Mouse (Mus musculus): ENCODE measurements around the gene Fkrp. TPM values are rescaled to one million over a fixed set of nuclear protein-coding genes. Genes with fewer than 3 reads are reported as not detected.

Gene Fkrp
- polyA plus RNA-seq, 1 experiment = 24.5 TPM

DNA sequence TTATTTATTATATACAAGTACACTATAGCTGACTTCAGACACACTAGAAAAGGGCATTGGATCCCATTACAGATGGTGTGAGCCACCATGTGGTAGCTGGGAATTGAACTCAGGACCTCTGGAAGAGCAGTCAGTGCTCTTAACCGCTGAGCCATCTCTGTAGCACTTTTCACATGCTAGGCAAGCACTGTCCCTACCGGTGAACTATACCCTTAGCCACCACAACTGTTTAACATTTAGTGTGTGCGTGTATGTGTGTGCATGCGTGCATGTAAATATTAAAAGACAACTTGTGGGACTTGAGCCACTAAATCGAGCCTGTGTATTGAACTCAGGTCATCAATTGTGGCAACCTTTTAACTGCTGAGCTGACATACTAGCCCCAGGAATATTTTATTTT is 30.2 kb upstream of the Fkrp start:
- 90% methylated on average over 5 of the region's 5 CpGs for WGBS
- no peaks in the 10 kb centered on the region for H3K27me3 ChIP-seq (ENCODE audit: control insufficient read depth, insufficient read depth, low read length)

DNA sequence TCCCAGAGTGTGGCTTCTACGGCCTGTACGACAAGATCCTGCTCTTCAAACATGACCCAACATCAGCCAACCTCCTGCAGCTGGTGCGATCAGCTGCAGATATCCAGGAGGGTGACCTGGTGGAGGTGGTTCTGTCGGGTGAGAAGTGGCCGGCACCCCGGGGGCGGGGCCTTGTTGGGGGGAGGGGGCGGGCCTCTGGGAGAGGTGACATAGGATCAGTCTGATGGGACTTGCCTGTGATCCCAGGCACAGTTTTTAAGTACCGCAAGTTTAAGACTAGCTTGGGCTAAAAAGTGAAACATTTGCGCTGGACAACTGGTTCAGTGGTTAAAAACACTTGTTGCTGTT is 29.3 kb upstream of the Fkrp start:
- TF ChIP-seq POLR2A (IDR thresholded peaks at IDR 0.05; ENCODE audit: low read depth, low read length) (no peak), CTCF (IDR thresholded peaks at IDR 0.05; ENCODE audit: extremely low read depth, insufficient read length, insufficient replicate concordance, low read depth, low read length) (no peak)
- H3K4me1 ChIP-seq (ENCODE audit: control insufficient read depth, insufficient read depth, insufficient read length, low read length) = peaks cover 22% of the 10 kb centered on the region
- peak overlapping the region; percentile 81 for H3K4me3 ChIP-seq (ENCODE audit: low read depth, low read length)
- H3K36me3 ChIP-seq (ENCODE audit: control insufficient read depth, insufficient read depth, low read length) = peaks cover 27% of the 10 kb centered on the region
- H3K27me3 ChIP-seq (ENCODE audit: control insufficient read depth, insufficient read depth, low read length) = no peaks in the 10 kb centered on the region
- WGBS = 26% methylated on average over 10 of the region's 10 CpGs
- peak overlapping the region; percentile 92 for H3K27ac ChIP-seq (ENCODE audit: insufficient read depth, low read depth, low read length)

More for the DNA sequence above, 30.2 kb upstream of the Fkrp start:
- H3K36me3 ChIP-seq (ENCODE audit: control insufficient read depth, insufficient read depth, low read length) = peaks cover 29% of the 10 kb centered on the region
- H3K4me1 ChIP-seq (ENCODE audit: control insufficient read depth, insufficient read depth, insufficient read length, low read length) = peaks cover 16% of the 10 kb centered on the region
- no peak for TF ChIP-seq CTCF (IDR thresholded peaks at IDR 0.05; ENCODE audit: extremely low read depth, insufficient read length, insufficient replicate concordance, low read depth, low read length)
- TF ChIP-seq POLR2A (IDR thresholded peaks at IDR 0.05; ENCODE audit: low read depth, low read length) = no peak
- H3K27ac ChIP-seq (ENCODE audit: insufficient read depth, low read depth, low read length) = no peak overlapping the region
- no peak overlapping the region for H3K4me3 ChIP-seq (ENCODE audit: low read depth, low read length)

DNA sequence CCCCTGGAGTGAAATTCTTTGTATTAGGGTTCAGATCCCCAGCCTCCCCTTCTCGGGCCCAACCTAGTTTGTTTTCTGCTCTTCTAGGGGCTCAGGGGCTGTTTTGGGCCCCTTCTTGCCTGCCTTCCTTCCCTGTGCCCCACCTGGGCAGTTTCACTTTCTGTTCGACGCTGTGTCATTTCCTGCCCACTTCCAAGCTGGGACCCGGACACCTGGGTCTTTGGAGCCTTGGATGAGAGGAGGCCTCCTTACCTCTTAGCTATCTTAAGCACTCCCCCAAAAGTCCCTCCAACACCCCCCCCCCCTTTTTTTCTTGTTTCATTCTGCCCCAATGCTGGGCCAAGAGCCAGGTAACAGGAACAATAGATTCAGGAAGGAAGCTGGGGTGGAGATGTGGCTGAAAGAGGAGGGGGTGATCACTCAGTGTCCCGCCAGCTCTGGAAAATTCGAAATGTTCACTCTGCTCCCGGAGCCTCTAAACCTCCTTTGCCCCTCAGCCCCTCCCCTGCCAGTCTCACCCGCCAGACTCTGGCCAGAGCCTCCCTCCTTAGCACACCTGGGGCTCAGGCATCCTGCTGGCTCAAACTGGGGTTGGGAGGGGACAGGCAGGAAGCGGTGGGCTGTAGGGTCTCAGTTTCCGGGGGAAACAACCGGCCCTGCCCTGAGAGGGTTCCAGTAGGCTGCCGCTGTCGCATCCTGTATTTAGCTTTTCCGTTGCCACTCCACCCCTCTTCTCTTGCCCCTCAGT is 28.7 kb upstream of the Fkrp start:
- no peaks in the 10 kb centered on the region for H3K27me3 ChIP-seq (ENCODE audit: control insufficient read depth, insufficient read depth, low read length)
- peak overlapping the region; percentile 81 for H3K4me3 ChIP-seq (ENCODE audit: low read depth, low read length)
- peak overlapping the region; percentile 92 for H3K27ac ChIP-seq (ENCODE audit: insufficient read depth, low read depth, low read length)
- 13% methylated on average over 14 of the region's 14 CpGs for WGBS
- peaks cover 20% of the 10 kb centered on the region for H3K4me1 ChIP-seq (ENCODE audit: control insufficient read depth, insufficient read depth, insufficient read length, low read length)
- no peak for TF ChIP-seq POLR2A (IDR thresholded peaks at IDR 0.05; ENCODE audit: low read depth, low read length)
- no peak for TF ChIP-seq CTCF (IDR thresholded peaks at IDR 0.05; ENCODE audit: extremely low read depth, insufficient read length, insufficient replicate concordance, low read depth, low read length)
- peaks cover 26% of the 10 kb centered on the region for H3K36me3 ChIP-seq (ENCODE audit: control insufficient read depth, insufficient read depth, low read length)

DNA sequence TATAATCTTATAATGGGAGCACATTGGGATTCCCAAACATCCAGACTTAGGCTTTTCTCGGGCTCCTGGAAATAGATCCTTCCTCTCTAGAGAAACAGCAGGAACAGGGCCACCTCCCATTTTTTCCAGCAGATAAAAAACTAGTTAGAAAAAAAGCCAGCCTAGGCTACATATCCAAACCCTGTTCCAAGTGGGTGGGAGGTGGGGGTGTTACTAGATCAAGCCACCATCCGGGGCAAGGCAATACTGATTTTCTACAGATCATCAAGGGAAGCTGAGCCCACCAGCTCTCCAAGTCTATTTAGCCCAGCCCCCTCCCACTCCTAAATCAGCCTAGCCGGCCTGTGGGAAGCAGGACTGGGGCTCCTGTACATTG is 28.2 kb upstream of the Fkrp start:
- TF ChIP-seq POLR2A (IDR thresholded peaks at IDR 0.05; ENCODE audit: low read depth, low read length) (no peak), CTCF (IDR thresholded peaks at IDR 0.05; ENCODE audit: extremely low read depth, insufficient read length, insufficient replicate concordance, low read depth, low read length) (no peak)
- Histone ChIP-seq H3K4me1 (ENCODE audit: control insufficient read depth, insufficient read depth, insufficient read length, low read length) (peaks cover 20% of the 10 kb centered on the region), H3K36me3 (ENCODE audit: control insufficient read depth, insufficient read depth, low read length) (peaks cover 23% of the 10 kb centered on the region), H3K27ac (ENCODE audit: insufficient read depth, low read depth, low read length) (peak overlapping the region; percentile 92), H3K27me3 (ENCODE audit: control insufficient read depth, insufficient read depth, low read length) (no peaks in the 10 kb centered on the region), H3K4me3 (ENCODE audit: low read depth, low read length) (peak overlapping the region; percentile 81)
- whole genome bisulfite sequencing = 10% methylated on average over 3 of the region's 3 CpGs

DNA sequence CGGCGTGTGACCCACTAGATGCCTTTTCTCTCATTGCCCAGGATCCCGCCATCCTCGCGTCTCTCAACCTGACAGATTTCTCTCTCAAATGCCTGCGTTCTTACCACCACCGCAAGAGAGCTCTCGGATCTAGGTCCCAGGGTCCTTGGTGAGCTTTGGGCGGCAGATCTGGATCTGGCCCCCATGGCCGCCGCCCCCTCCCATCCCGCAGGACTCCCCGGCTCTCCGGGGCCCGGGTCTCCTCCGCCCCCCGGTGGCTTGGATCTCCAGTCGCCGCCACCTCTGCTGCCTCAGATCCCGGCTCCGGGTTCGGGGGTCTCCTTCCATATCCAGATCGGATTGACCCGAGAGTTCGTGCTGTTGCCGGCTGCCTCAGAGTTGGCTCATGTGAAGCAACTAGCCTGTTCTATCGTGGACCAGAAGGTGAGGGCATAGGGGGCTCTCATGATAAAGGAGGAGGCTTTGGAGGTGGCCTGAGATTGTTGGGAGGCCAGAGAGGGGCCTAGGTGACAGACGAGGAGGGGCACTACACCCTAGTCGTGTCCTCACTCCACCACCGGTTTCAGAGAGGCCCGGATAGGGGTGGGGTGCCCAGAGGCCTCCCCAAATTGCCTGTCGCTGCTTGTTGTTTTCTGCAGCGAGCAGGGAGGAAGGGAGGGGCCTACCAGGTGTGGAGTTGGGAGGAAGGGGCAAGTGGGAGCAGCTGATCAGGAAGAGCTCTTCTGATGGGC is 27.1 kb upstream of the Fkrp start:
- peaks cover 18% of the 10 kb centered on the region for H3K36me3 ChIP-seq (ENCODE audit: control insufficient read depth, insufficient read depth, low read length)
- H3K27ac ChIP-seq (ENCODE audit: insufficient read depth, low read depth, low read length) = peak overlapping the region; percentile 92
- peak overlapping the region; percentile 80 for H3K4me3 ChIP-seq (ENCODE audit: low read depth, low read length)
- 1% methylated on average over 33 of the region's 33 CpGs for WGBS
- H3K4me1 ChIP-seq (ENCODE audit: control insufficient read depth, insufficient read depth, insufficient read length, low read length) = peaks cover 20% of the 10 kb centered on the region
- peak; percentile 28; the same call in 1 of the 2 replicates for TF ChIP-seq POLR2A (IDR thresholded peaks at IDR 0.05; ENCODE audit: low read depth, low read length)
- TF ChIP-seq CTCF (IDR thresholded peaks at IDR 0.05; ENCODE audit: extremely low read depth, insufficient read length, insufficient replicate concordance, low read depth, low read length) = no peak
- H3K27me3 ChIP-seq (ENCODE audit: control insufficient read depth, insufficient read depth, low read length) = no peaks in the 10 kb centered on the region

DNA sequence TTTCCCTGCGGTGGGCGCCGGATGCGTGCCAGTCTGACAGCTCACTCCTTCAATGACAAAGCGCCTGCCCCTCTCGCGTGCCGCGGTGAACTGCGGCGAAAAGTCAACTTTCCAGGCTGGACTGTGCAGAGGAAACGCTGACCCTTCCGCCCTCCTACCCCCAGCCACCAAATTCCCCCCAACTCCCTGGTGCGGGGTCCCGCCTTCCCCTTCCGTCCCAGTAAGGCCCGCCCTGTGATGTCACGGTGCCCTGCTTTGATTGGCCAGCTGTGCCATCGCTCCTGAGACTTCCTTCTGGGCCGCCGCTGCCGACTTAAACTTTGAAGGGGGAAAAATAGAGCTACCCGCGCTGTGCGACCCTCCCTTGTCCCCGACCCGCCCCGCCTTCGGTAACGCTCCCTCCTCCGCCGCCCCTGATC is 26.1 kb upstream of the Fkrp start, which contains the start of gene Prkd2:
Gene Prkd2, plus strand, starts transcription at position 258 of the 419 bp plus-strand sequence.
- TF ChIP-seq POLR2A (IDR thresholded peaks at IDR 0.05; ENCODE audit: low read depth, low read length) (peak; percentile 39; the same call in 1 of the 2 replicates), CTCF (IDR thresholded peaks at IDR 0.05; ENCODE audit: extremely low read depth, insufficient read length, insufficient replicate concordance, low read depth, low read length) (no peak)
- Histone ChIP-seq H3K4me1 (ENCODE audit: control insufficient read depth, insufficient read depth, insufficient read length, low read length) (peaks cover 20% of the 10 kb centered on the region), H3K36me3 (ENCODE audit: control insufficient read depth, insufficient read depth, low read length) (peaks cover 22% of the 10 kb centered on the region), H3K4me3 (ENCODE audit: low read depth, low read length) (peak within 1 kb of the TSS; percentile 80), H3K27ac (ENCODE audit: insufficient read depth, low read depth, low read length) (peak within 1 kb of the TSS; percentile 92), H3K27me3 (ENCODE audit: control insufficient read depth, insufficient read depth, low read length) (no peaks in the 10 kb centered on the region)
- under 1% methylated on average over 32 of the region's 32 CpGs for WGBS

Data from small intestine, adult 2 months (tissue).